Mouse (Mus musculus) forebrain, postnatal 0 days (tissue): ENCODE data around the gene Dapk1. TPM values are rescaled to one million over a fixed set of nuclear protein-coding genes. Genes with fewer than 3 reads are reported as not detected.
A peak's percentile ranks its signal among the peaks of the same experiment; 100 is the strongest.

Source experiments
- ATAC-seq: fragments of 200-750 bp; cut with Nextera tagmentation; 2 replicates; pipeline ENCODE4 v1.8.0; 2017; ENCODE audit warnings: mild to moderate bottlenecking, moderate library complexity
- DNase-seq: peaks from one replicate; pipeline ENCODE4 v3.0.0-alpha.2; 2015
- H3K27ac ChIP-seq: fragments of 300-500 bp; sonication (generic); 2 replicates; pipeline ENCODE4 v1.5.1; 2014; ENCODE audit warnings: low read depth, mild to moderate bottlenecking, antibody characterized with exemption, low read length, moderate library complexity, mixed read lengths
- H3K27me3 ChIP-seq: fragments of 300-500 bp; sonication (generic); 2 replicates; pipeline ENCODE4 v1.6.1; 2014; ENCODE audit warnings: mild to moderate bottlenecking, low read length, mixed read lengths; ENCODE audit not compliant: insufficient read depth
- H3K36me3 ChIP-seq: fragments of 300-500 bp; sonication (generic); 2 replicates; pipeline ENCODE4 v1.6.1; 2014; ENCODE audit warnings: mild to moderate bottlenecking, moderate library complexity; ENCODE audit not compliant: insufficient read depth
- H3K4me1 ChIP-seq: fragments of 300-500 bp; sonication (generic); 2 replicates; pipeline ENCODE4 v1.6.1; 2014; ENCODE audit warnings: antibody characterized with exemption; ENCODE audit not compliant: insufficient read depth
- H3K4me2 ChIP-seq: fragments of 300-500 bp; sonication (generic); 2 replicates; pipeline ENCODE4 v1.6.1; 2014; ENCODE audit warnings: low read depth, mild to moderate bottlenecking, moderate library complexity
- H3K4me3 ChIP-seq: fragments of 300-500 bp; sonication (generic); 2 replicates; pipeline ENCODE4 v1.5.1; 2014; ENCODE audit warnings: low read depth, low read length, mixed read lengths
- H3K9ac ChIP-seq: fragments of 300-500 bp; sonication (generic); 2 replicates; pipeline ENCODE4 v1.6.1; 2014; ENCODE audit warnings: mild to moderate bottlenecking
- H3K9me3 ChIP-seq: fragments of 300-500 bp; sonication (generic); 2 replicates; pipeline ENCODE4 v1.6.1; 2016; ENCODE audit warnings: low read length
- CTCF ChIP-seq: sonication (generic); IDR thresholded peaks from 2 replicates; pipeline ENCODE4 v1.5.1; 2016; ENCODE audit warnings: antibody characterized with exemption, control low read depth, low read depth
- WGBS: fragments of 180-500 bp; shearing (Covaris S2); extraction: QIAGEN DNeasy Blood & Tissue Kit; methylation state at CpG from one replicate; pipeline ENCODE4 v1.1.7; 2014; 5-methylcytosine and 5-hydroxymethylcytosine counted together
- polyA plus RNA-seq: library from polyadenylated mRNA; unstranded; fragments of >200 nt; fragmentation: Nextera tagmentation; extraction: Ambion mirVana; gene quantifications from 2 replicates; pipeline ENCODE4 v1.2.1, GENCODE M21; 2015
- total RNA-seq: library from RNA; depleted of rRNA; stranded (reverse); fragments of >200 nt; gene quantifications from 2 replicates; pipeline ENCODE4 v1.2.3, GENCODE M21; 2014

The Dapk1 gene
- total and polyA plus RNA-seq, 2 experiments from 2014 or later, result 35.6 to 72.6 TPM

- ATAC-seq (no peak; the same call in 1 of the 2 replicates), DNase-seq (peak; percentile 40)
- Histone ChIP-seq H3K27ac (0 out of 2 replicates have a peak overlapping the region, but pooled peaks have one; percentile 9), H3K4me1 (peaks cover 8% of the 10 kb centered on the region; the same call in 1 of the 2 replicates), H3K9me3 (no peaks in the 10 kb centered on the region), H3K36me3 (peaks cover 63% of the 10 kb centered on the region), H3K4me3 (no peak overlapping the region), H3K27me3 (no peaks in the 10 kb centered on the region), H3K9ac (no peak overlapping the region), H3K4me2 (no peak overlapping the region)
- no peak for TF ChIP-seq CTCF
- WGBS, result 60% methylated on average over 13 of the region's 13 CpGs
Observed at GRCm38 (mm10) chr13:60743381-60744077, 141.8 kb downstream of the Dapk1 start.

- Histone ChIP-seq H3K9me3 (no peaks in the 10 kb centered on the region), H3K9ac (no peak overlapping the region), H3K4me3 (no peak overlapping the region), H3K36me3 (peaks cover 68% of the 10 kb centered on the region), H3K4me1 (peaks cover 8% of the 10 kb centered on the region; the same call in 1 of the 2 replicates), H3K27ac (no peak overlapping the region), H3K4me2 (no peak overlapping the region), H3K27me3 (no peaks in the 10 kb centered on the region)
- TF ChIP-seq CTCF, result peak; percentile 91
- DNase-seq (peak; percentile 86), ATAC-seq (peak; percentile 67)
- 31% methylated on average over 7 of the region's 7 CpGs for WGBS
Observed at GRCm38 (mm10) chr13:60744078-60744460, 142.3 kb downstream of the Dapk1 start.

- H3K36me3 ChIP-seq, result peaks cover 70% of the 10 kb centered on the region
- no peaks in the 10 kb centered on the region for H3K9me3 ChIP-seq
- no peak overlapping the region for H3K9ac ChIP-seq
- H3K4me3 ChIP-seq, result no peak overlapping the region
- WGBS, result 97% methylated on average over 3 of the region's 3 CpGs
- no peak for TF ChIP-seq CTCF
- H3K27ac ChIP-seq, result no peak overlapping the region
- H3K27me3 ChIP-seq, result no peaks in the 10 kb centered on the region
- ATAC-seq, result no peak
- no peak overlapping the region for H3K4me2 ChIP-seq
- DNase-seq, result no peak
- H3K4me1 ChIP-seq, result peaks cover 8% of the 10 kb centered on the region; the same call in 1 of the 2 replicates
Observed at GRCm38 (mm10) chr13:60744736-60745135, 143.0 kb downstream of the Dapk1 start.

- no peak for ATAC-seq
- Histone ChIP-seq H3K4me2 (no peak overlapping the region), H3K4me1 (peaks cover 8% of the 10 kb centered on the region; the same call in 1 of the 2 replicates), H3K36me3 (peaks cover 69% of the 10 kb centered on the region), H3K4me3 (no peak overlapping the region), H3K27me3 (no peaks in the 10 kb centered on the region), H3K9me3 (no peaks in the 10 kb centered on the region), H3K9ac (no peak overlapping the region), H3K27ac (no peak overlapping the region)
- WGBS, result 88% methylated on average over 12 of the region's 12 CpGs
- no peak for DNase-seq
- no peak for TF ChIP-seq CTCF
Observed at GRCm38 (mm10) chr13:60745358-60745757, 143.6 kb downstream of the Dapk1 start.

- Histone ChIP-seq H3K9me3 (no peaks in the 10 kb centered on the region), H3K27ac (no peak overlapping the region), H3K27me3 (no peaks in the 10 kb centered on the region), H3K4me3 (no peak overlapping the region), H3K9ac (no peak overlapping the region), H3K36me3 (peaks cover 71% of the 10 kb centered on the region), H3K4me2 (no peak overlapping the region), H3K4me1 (peaks cover 8% of the 10 kb centered on the region; the same call in 1 of the 2 replicates)
- peak; percentile 84 for TF ChIP-seq CTCF
- WGBS, result 26% methylated on average over 1 of the region's 1 CpGs
- DNase-seq, result peak; percentile 64
- no peak for ATAC-seq
Observed at GRCm38 (mm10) chr13:60746271-60746670, 144.5 kb downstream of the Dapk1 start.

- DNase-seq (no peak), ATAC-seq (no peak)
- Histone ChIP-seq H3K9me3 (no peaks in the 10 kb centered on the region), H3K4me1 (peaks cover 8% of the 10 kb centered on the region; the same call in 1 of the 2 replicates), H3K9ac (no peak overlapping the region), H3K4me2 (no peak overlapping the region), H3K36me3 (peaks cover 75% of the 10 kb centered on the region), H3K27ac (no peak overlapping the region), H3K4me3 (no peak overlapping the region), H3K27me3 (no peaks in the 10 kb centered on the region)
- 87% methylated on average over 1 of the region's 1 CpGs for WGBS
- TF ChIP-seq CTCF, result peak; percentile 28; the same call in 1 of the 2 replicates
Observed at GRCm38 (mm10) chr13:60747201-60747600, 145.5 kb downstream of the Dapk1 start.

- no peak for ATAC-seq
- peak; percentile 53 for DNase-seq
- H3K36me3 ChIP-seq, result peaks cover 81% of the 10 kb centered on the region
Observed at GRCm38 (mm10) chr13:60748556-60748955, 146.8 kb downstream of the Dapk1 start.

More at GRCm38 (mm10) chr13:60748556-60748955, 146.8 kb downstream of the Dapk1 start:
- 100% methylated on average over 2 of the region's 2 CpGs for WGBS
- Histone ChIP-seq H3K27ac (no peak overlapping the region), H3K4me1 (peaks cover 3% of the 10 kb centered on the region; the same call in 1 of the 2 replicates), H3K27me3 (no peaks in the 10 kb centered on the region), H3K4me3 (no peak overlapping the region), H3K9me3 (no peaks in the 10 kb centered on the region), H3K4me2 (no peak overlapping the region), H3K9ac (no peak overlapping the region)
- peak; percentile 69 for TF ChIP-seq CTCF
